Mouse (Mus musculus) A20 (cell line): ENCODE measurements around the gene Gas7.

Source experiments
- DNase-seq: peaks from one replicate; pipeline ENCODE4 v3.0.0-alpha.2; 2011; ENCODE audit warnings: low read depth, low spot score

The Gas7 gene

GRCm38 (mm10) chr11:67715382-67715781, 260.1 kb downstream of the Gas7 start:
- DNase-seq: no peak

- DNase-seq: peak; percentile 43
These were observed 266.2 kb downstream of the Gas7 start for GRCm38 (mm10) chr11:67721485-67721884.

GRCm38 (mm10) chr11:67722399-67723156, 267.3 kb downstream of the Gas7 start:
- DNase-seq: no peak

GRCm38 (mm10) chr11:67723231-67724013, 268.2 kb downstream of the Gas7 start:
- peak; percentile 37 for DNase-seq

GRCm38 (mm10) chr11:67727095-67727494, 271.9 kb downstream of the Gas7 start:
- no peak for DNase-seq

- no peak for DNase-seq
These were observed 273.5 kb downstream of the Gas7 start for GRCm38 (mm10) chr11:67728726-67729125.

- DNase-seq: no peak
These were observed 275.8 kb downstream of the Gas7 start for GRCm38 (mm10) chr11:67731056-67731455.

GRCm38 (mm10) chr11:67733726-67734125, 278.5 kb downstream of the Gas7 start:
- DNase-seq: no peak

- peak; percentile 82 for DNase-seq
These were observed 279.4 kb downstream of the Gas7 start for GRCm38 (mm10) chr11:67734597-67734996.

GRCm38 (mm10) chr11:67738345-67738744, 283.1 kb downstream of the Gas7 start:
- no peak for DNase-seq
